In the genomic region with DNA sequence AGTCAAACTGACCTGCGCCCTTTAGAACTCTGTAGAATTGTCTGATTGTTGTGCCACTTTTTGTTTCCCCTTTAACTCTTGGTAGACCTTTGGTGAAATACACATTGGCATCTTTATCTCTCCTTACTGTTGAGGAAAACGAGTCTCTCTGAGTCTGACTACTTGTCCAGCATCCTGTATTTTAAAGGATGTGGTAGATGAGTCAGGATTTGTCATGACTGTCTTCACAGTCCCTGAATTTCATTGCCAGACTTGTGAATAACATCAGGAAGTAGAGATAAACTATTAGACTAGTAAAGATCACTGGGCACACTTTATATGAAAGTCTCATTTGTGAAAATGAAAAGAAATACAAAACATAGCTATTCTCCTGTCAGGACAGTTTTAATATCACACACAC, we compare ENCODE assay signal across 23 mouse cellular contexts.
DNase-seq lines count a peak whose midpoint lies in the region; ATAC-seq and TF ChIP-seq lines count a peak whose summit lies in the region.
"Had no signal": no experiment of that assay in that cellular context is flagged by ENCODE, and none has a peak within 500 bp of the region (broad histone marks: within the 10 kb centered on the region; RNA-seq: fewer than 3 reads in every experiment).

No protein-coding gene starts in this region.

- H3K36me3 ChIP-seq in myocyte (ENCODE audit: control insufficient read depth, insufficient read depth): no peaks in the 10 kb centered on the region
- H3K36me3 ChIP-seq: embryonic facial prominence, embryonic 12.5 days; embryonic facial prominence, embryonic 15.5 days; forebrain, embryonic 10.5 days; hindbrain, embryonic 12.5 days; hindbrain, embryonic 15.5 days had no signal

- H3ac ChIP-seq in myocyte (ENCODE audit: control insufficient read depth, insufficient read length): no peak overlapping the region

- no peak overlapping the region for H3K4me3 ChIP-seq in myocyte
- H3K4me3 ChIP-seq: embryonic facial prominence, embryonic 12.5 days; embryonic facial prominence, embryonic 15.5 days; forebrain, embryonic 10.5 days; forebrain, embryonic 13.5 days; gastrocnemius, adult 2 months; hindbrain, embryonic 12.5 days; hindbrain, embryonic 15.5 days had no signal

- H3K27me3 ChIP-seq in myocyte (ENCODE audit: control insufficient read depth, insufficient read depth, insufficient read length): no peaks in the 10 kb centered on the region
- H3K27me3 ChIP-seq: embryonic facial prominence, embryonic 12.5 days; embryonic facial prominence, embryonic 15.5 days; forebrain, embryonic 13.5 days; hindbrain, embryonic 12.5 days; hindbrain, embryonic 15.5 days had no signal

- no peaks in the 10 kb centered on the region for H3K79me2 ChIP-seq in myocyte (ENCODE audit: control insufficient read depth, insufficient read depth)

- H3K4me2 ChIP-seq in myocyte (ENCODE audit: low read depth): peak overlapping the region; percentile 79
- H3K4me2 ChIP-seq: embryonic facial prominence, embryonic 12.5 days; embryonic facial prominence, embryonic 15.5 days; forebrain, embryonic 13.5 days; heart, embryonic 11.5 days; hindbrain, embryonic 12.5 days; hindbrain, embryonic 15.5 days had no signal

- no peak for TF ChIP-seq POLR2A in myocyte (IDR thresholded peaks at IDR 0.05; ENCODE audit: insufficient read length, low read depth)

- ATAC-seq in erythroblast, adult 5-6 weeks (replicated peaks; ENCODE audit: low FRiP score, poor library complexity, severe bottlenecking): no peak
- ATAC-seq: activated CD4-positive, CD25-positive, alpha-beta regulatory T cell, adult 4 months; forebrain, embryonic 13.5 days; forebrain, embryonic 16.5 days; intestine, postnatal 0 days had no signal

- DNase-seq in 416B (ENCODE audit: low read depth) (peak; percentile 90), NIH3T3 (ENCODE audit: low read depth) (peak; percentile 51)
- DNase-seq in cerebellum, postnatal 14 days: no peak
- DNase-seq in thymus, postnatal 4 days: no peak
- DNase-seq: adrenal gland, postnatal 10 days; adrenal gland, postnatal 36 days; cerebellum, adult 18-20 months; cerebellum, adult 9-10 months; cerebellum, postnatal 25 days; gastrocnemius, adult 2 months; gastrocnemius, postnatal 14 days had no signal

TF ChIP-seq in myocyte, 11 proteins besides CTCF, POLR2A, EP300 and RAD21:
- no peak for TF ChIP-seq MYOD1 (IDR thresholded peaks at IDR 0.05; ENCODE audit: control insufficient read depth in 1 of 3, insufficient read length in 2 of 3, low read depth in 2 of 3)

Comparison
In these comparisons a context has a peak if more than half of its experiments do, and no peak if none do; other contexts are left out.
1. DNase-seq: peak in 416B (single experiment) and NIH3T3 (single experiment); none in cerebellum, postnatal 14 days (0 of 2) and thymus, postnatal 4 days (single experiment).